Mouse (Mus musculus) embryo, embryonic 10 days (tissue): ENCODE results near the gene Pgam2.
A peak's percentile ranks its signal among the peaks of the same experiment; 100 is the strongest.
"Not testable (repeated sequence)": the region's sequence is repeated elsewhere in the genome, so short reads cannot be mapped to it uniquely, and the experiment has no call there.

ENCODE experiments used
- DNase-seq: peaks from one replicate; pipeline ENCODE4 v3.0.0-alpha.2; 2015; ENCODE audit warnings: low spot score

Gene Pgam2

GRCm38 (mm10) chr11:5803551-5803981, at the start of gene Pgam2:
Pgam2 (minus strand) TSS chr11:5803733.
- DNase-seq = no peak

- no peak for DNase-seq
Observed at GRCm38 (mm10) chr11:5852314-5852713, 48.8 kb upstream of the Pgam2 start.

GRCm38 (mm10) chr11:5851021-5851736, 47.6 kb upstream of the Pgam2 start:
- DNase-seq = no peak

- no peak for DNase-seq
Observed at GRCm38 (mm10) chr11:5850452-5850851, 46.9 kb upstream of the Pgam2 start.

- no peak for DNase-seq
Observed at GRCm38 (mm10) chr11:5849316-5849715, 45.8 kb upstream of the Pgam2 start.

GRCm38 (mm10) chr11:5848741-5849140, 45.2 kb upstream of the Pgam2 start:
- DNase-seq = no peak

- DNase-seq = no peak
Observed at GRCm38 (mm10) chr11:5846639-5847345, 43.3 kb upstream of the Pgam2 start.

GRCm38 (mm10) chr11:5843131-5843530, 39.6 kb upstream of the Pgam2 start:
- DNase-seq = no peak

- no peak for DNase-seq
Observed at GRCm38 (mm10) chr11:5841751-5842150, 38.2 kb upstream of the Pgam2 start.

GRCm38 (mm10) chr11:5840346-5840745, 36.8 kb upstream of the Pgam2 start:
- no peak for DNase-seq

- peak; percentile 95 for DNase-seq
Observed at GRCm38 (mm10) chr11:5837251-5838246, 34.0 kb upstream of the Pgam2 start, which contains the start of gene Polm. Polm (minus strand) TSS chr11:5838016.

- peak; percentile 35 for DNase-seq
Observed at GRCm38 (mm10) chr11:5836126-5836525, 32.6 kb upstream of the Pgam2 start.

- DNase-seq = no peak
Observed at GRCm38 (mm10) chr11:5835057-5835456, 31.5 kb upstream of the Pgam2 start.

GRCm38 (mm10) chr11:5834506-5834905, 31.0 kb upstream of the Pgam2 start:
- no peak for DNase-seq

GRCm38 (mm10) chr11:5829327-5829726, 25.8 kb upstream of the Pgam2 start:
- DNase-seq = no peak

GRCm38 (mm10) chr11:5828509-5829191, 25.1 kb upstream of the Pgam2 start:
- no peak for DNase-seq

- no peak for DNase-seq
Observed at GRCm38 (mm10) chr11:5827931-5828330, 24.4 kb upstream of the Pgam2 start.

GRCm38 (mm10) chr11:5825432-5825831, 21.9 kb upstream of the Pgam2 start:
- no peak for DNase-seq

- DNase-seq = no peak
Observed at GRCm38 (mm10) chr11:5819223-5819622, 15.7 kb upstream of the Pgam2 start.

- no peak for DNase-seq
Observed at GRCm38 (mm10) chr11:5813381-5813780, 9.8 kb upstream of the Pgam2 start.

GRCm38 (mm10) chr11:5809487-5809886, 6.0 kb upstream of the Pgam2 start:
- not testable (repeated sequence) for DNase-seq

- no peak for DNase-seq
Observed at GRCm38 (mm10) chr11:5807956-5808355, 4.4 kb upstream of the Pgam2 start.
